Mouse (Mus musculus): ENCODE data around the gene Ninl.

Ninl gene

GRCm38 (mm10) chr2:151039232-151039695, at the start of gene Ninl, which contains the start of gene Nanp:
Gene Ninl (minus strand): TSS chr2:151039382.
Gene Nanp (minus strand): TSS chr2:151039398.
- peak; percentile 95 for DNase-seq

DNA sequence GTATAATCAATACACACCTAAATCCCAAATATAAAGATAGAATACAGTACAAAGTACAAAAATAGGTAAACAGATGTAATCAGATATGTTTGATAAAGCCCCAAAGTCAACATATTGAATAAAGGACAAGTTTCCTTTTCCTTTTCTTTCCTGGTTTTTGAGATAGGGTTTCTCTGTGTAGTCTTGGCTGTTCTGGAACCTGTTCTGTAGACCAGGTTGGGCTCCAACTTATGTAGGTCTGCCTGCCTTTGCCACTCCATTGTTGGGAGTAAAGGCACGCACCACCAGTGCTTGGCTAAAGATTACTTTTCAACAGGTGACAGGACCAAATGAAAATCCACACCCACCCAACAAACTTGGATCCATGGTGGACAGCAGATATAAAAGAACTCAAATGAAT, 17.5 kb upstream of the Ninl start:
- no peak for DNase-seq

GRCm38 (mm10) chr2:151040411-151040810, 1.2 kb upstream of the Ninl start:
- DNase-seq, result no peak

DNA sequence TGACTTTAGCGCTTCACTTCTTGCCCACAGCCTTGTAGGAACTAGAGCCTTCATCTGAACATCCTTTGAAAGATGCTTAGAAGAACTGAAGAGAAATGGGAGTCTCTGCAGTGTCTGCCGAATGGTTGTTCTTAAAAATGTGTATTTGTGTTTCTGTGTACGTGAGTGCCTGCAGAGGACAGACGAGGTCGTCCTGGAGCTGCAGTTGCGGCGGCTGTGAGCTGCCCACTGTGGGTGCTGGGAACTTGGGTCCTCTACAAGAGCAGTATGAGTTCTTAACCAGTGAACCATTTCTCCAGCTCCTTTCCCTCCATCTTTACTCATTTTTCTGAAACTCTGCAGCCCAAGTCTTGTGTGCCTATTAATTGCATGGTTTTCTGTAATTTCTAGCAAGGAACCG, 544 bp upstream of the Ninl start:
- peak; percentile 19 for DNase-seq

DNA sequence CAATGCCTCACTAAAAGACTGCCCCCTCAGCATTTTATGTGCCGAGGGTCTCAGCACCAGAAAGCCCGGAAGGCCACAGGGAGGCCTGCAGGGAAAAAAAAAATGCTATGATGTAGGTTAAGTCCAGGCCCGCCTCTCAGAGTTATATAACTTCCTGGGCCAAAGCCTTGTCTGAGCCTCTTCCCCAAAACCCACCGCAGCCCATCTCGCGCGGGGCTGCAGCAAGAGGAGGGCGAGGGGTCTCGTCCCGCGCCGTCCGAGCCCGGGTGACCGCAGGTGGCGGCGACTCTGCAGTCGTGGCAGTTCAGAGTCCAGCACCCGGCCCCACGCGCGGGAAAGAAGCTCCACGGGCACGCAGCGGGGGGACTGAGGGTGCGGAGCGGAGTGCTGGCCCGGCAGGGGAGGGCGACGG, 365 bp downstream of the Ninl start:
- DNase-seq, result no peak

DNA sequence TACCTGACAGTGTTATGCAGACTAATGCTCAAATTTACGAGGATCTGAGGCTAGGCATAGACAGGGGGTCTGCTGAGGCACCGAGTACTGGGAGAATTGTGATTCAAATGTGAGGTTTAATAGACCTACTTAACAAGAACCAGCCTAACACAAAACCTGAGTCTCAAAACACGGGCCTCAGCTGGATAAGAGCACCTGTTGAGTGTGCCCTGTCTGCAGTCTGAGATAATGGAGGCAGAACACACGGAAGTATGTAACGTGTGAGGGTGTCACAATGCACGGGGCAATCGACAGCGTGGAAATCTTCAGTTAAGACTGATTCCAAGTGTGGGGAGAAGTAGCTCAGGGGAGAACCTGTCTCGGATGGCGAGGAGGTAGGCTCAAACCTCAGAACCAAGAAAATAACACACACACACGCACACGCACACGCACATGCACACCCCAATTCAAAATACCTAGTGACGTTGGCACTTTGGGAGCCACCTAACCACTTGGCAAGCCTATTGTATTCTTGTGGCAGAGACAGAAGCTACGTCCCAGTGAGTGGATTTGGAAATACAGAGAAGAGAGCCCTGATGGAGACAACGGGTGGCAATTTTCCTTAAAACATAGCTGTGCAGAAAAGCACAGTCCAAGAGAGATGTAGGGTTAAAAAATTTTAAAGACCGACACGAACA, 1.2 kb downstream of the Ninl start:
- peak; percentile 10 for DNase-seq

DNA sequence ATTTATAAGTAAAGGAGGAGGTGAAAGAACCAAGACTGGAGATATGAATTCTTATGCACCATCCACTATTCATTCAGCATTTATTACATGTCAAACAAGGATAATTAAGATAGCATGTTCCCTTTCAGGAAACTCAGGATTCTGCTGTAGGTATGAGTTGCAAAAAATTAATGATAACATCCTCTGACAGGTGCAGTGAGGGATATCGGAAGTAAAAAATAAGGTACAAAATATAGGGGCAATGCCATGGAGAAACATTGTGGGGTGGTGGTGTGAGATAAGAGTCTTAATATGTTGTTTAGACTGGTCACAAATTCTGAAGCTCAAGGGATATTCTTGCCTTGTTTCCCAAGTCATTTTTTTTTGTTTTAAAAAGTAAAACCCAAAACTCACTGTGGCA, 1.9 kb downstream of the Ninl start:
- DNase-seq, result no peak

- no peak for DNase-seq
These were observed 2.5 kb downstream of the Ninl start for GRCm38 (mm10) chr2:151036721-151037120.

- no peak for DNase-seq
These were observed 4.7 kb downstream of the Ninl start for GRCm38 (mm10) chr2:151034435-151034834.

DNA sequence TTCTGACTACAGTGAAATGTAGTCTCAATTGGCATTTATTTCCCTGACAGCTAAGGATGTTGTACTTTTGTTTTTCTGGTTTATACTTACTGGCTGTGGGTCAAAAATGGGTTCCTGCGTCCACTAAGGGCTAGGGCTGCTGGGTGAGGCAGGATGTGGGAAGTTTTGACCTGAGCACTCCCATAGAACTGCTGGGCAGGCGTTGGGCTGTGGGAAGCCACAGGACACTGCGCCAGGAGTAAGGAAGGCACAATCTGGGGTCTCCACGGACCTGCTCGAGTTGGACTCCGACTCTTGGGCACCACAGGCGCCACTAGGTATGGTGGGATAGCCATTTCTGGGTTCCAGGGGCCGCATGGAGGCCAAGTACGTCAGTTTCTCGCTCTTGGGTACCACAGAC, 18.0 kb downstream of the Ninl start:
- DNase-seq, result no peak

- no peak for DNase-seq
These were observed 23.9 kb downstream of the Ninl start for GRCm38 (mm10) chr2:151015316-151015715.

DNA sequence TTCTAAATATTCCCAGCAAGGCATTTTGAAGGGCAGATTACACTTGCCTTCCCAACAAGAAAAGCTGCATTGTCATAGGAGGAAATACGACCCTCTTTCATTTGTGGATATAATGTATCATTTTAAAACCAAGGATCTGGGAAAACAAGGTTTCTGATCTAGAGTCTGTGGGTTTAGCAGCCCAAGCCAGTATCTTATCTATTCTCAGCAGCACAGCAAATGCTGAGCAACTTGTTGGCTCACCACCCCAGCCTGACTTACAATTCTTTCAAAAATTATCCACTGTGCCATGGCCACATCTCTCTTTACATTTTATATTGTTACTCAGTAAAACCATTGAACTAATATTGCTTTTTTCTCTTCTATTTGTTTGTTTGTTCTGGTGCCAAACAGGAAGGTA, 27.9 kb downstream of the Ninl start:
- DNase-seq, result no peak

GRCm38 (mm10) chr2:151009515-151010085, 29.6 kb downstream of the Ninl start:
- DNase-seq, result no peak

DNA sequence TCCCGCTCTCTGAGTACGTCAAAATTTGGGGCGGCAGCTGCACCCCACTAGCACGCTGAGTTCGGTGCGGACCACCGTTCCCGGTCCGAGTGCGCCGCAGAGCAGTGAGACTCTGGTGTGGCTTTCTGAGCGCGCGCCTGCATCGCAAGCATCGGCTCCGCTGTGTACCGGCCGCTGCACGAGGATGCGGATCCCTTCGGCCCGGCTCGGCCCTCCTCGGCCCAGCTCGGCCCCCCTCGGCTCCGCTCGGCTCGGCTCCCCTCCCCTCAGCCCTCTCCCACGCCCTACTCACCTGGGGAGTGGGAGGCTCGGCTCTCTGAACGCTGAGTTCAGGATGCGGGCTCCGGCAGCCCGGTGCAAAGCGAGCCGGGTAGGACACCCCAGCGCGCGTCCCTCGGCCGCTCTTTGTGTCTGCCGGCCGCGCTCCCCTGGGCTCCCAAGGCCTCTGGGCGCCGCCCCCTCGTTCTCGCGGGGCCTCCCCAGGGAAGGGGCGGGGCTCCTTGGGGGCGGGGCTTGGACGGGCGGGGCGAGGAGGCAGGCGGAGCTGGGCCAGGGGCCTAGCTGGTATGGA, 30.2 kb downstream of the Ninl start:
- peak; percentile 65 for DNase-seq

GRCm38 (mm10) chr2:151008517-151008932, 30.7 kb downstream of the Ninl start:
- no peak for DNase-seq

GRCm38 (mm10) chr2:151008006-151008405, 31.2 kb downstream of the Ninl start:
- DNase-seq, result no peak

DNA sequence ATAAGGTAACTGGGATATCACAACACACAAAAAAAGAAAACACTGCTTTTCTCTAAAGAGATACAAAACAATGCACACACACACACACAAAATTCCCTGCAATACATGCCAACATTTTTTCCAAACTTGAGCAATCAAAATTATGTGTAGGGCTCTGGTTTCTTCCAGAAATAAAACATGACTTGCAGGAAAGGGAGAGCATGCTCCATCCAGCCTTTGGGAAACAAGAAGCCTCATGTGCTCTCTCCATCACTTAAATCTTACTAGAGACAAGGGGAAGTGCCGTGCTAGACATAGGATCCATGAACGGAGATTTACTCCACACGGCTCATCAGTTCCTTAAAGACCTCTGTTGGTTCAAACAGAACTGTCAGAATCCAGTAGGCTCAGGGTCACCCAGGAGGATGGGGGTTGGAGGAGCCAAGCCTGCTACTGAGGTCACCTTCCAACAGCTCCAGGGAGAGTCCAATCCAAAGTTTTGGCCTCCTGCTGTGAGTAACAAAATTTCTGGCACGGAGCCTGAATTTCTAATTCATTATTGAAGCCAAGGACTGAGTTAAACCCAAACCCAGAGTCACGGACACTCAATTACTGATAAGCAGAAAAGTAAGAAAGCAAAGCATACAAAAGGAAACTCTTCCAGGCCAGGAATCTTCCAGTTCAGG, 32.8 kb downstream of the Ninl start:
- no peak for DNase-seq

DNA sequence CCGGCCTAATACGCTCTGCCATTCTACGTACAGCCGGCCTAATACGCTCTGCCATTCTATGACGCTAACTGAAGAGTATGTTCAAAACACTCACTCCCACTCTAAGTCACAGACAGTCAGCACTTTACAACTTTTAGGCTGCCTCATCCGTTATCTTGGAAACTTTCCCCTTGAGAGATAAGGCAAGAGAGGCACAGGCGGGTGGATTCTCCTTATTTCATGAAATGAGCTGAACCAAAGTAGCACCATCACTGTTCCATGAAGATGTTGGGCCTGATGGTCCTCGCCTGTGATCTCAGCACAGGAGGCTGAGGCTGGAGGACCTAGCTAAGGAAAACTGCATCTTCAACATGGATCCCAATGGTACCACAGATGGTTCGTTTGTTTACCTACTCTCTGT, 34.8 kb downstream of the Ninl start:
- no peak for DNase-seq

DNA sequence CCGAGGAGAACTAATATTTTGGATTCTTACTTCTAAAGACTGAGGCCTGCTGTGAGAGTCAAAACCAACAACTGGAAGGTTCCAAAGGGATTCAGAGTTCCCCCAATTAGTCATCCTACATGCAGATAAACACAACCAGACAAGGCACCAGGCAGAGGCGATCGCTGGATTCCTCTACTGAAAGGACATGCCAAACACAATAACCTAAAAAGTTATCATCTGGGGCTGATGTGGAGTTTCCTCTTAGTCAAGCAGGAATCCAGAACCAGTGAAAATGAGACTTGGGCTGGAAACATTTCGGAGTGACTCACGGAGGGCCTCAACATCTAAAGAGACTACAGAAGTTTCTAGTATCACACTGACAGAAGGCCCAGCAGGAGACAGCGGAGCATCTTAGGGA, 35.4 kb downstream of the Ninl start:
- DNase-seq, result no peak

DNA sequence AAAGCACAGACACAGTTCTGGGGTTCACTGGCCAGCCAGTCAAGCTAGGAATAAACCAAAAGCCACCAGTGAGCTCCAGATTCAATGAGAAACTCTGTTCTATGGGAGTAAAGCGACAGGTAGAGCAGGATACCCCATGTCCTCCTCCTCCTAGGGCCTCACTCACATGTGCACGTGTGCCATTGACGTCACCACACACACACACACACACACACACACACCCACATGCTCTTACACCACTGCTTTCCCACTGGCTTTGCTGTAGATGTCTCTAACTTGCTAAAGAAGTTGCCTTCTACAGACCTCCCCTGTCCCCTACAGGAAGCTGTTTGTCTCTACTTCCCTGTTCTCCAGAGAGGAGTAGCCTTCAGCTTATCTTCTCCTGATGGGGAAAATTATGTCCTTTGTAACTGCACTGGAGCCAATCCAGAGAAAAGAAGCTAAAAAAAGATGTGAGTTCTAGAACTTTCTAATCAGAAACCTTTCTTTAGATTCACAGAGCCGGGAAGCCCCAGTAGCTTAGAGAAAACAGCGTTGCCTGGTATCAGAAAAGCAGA, 37.5 kb downstream of the Ninl start:
- no peak for DNase-seq

- DNase-seq, result peak; percentile 52
These were observed 38.6 kb downstream of the Ninl start for GRCm38 (mm10) chr2:151000402-151001178.

- DNase-seq, result no peak
These were observed 40.2 kb downstream of the Ninl start for GRCm38 (mm10) chr2:150999021-150999420.

- DNase-seq, result peak; percentile 21
These were observed 41.6 kb downstream of the Ninl start for GRCm38 (mm10) chr2:150997618-150998017.

Measured in thymus, postnatal 4 days (tissue).